ENCODE assay signal across 13 mouse cellular contexts in the genomic region with DNA sequence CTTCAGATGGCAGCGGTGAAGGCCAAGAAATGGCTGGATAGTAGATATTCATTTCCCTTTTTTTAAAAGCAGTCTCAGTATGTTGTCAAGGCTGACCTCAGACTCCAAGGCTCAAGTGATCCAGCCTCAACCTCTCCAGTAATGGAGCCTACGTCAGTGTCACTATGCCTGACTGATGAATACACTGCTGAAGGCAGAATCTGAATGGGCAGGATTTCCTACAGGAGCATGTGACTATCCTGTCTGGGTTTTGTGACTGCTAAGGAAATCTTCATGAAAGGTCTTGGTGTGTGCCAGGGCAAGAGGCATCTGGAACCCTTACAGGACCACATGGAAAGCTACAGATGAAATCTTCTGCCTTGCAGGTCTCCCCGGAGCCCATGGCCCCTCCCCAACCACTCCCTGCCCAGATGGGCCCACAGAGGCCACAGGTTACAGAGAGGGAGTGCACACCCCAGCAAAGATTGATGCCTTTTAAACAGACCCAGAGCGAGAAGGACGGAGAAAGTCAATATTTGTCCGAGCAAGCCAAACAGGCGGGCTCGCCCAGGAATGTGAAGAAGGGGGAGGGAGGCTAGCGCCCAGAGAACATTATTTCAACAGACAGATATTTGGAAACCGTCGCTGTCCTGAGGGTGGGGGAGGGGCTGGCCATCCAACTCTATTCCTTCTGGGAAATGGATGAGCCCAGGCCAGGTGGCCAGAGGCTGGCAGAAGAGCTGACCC. TPM values are rescaled to one million over a fixed set of nuclear protein-coding genes. Genes with fewer than 3 reads are reported as not detected.
DNase-seq lines count a peak whose midpoint lies in the region; ATAC-seq lines count a peak whose summit lies in the region.
"Had no signal": no experiment of that assay in that cellular context is flagged by ENCODE, and none has a peak within 500 bp of the region (broad histone marks: within the 10 kb centered on the region; RNA-seq: fewer than 3 reads in every experiment).

No protein-coding gene starts in this region.

- peak; percentile 33 for DNase-seq in adrenal gland, postnatal 10 days
- DNase-seq in adrenal gland, adult 8-10 months, result no peak
- DNase-seq in embryo, embryonic 10.5 days (ENCODE audit: low spot score), result peak; percentile 47
- peak; percentile 65 to 77 for DNase-seq in kidney, postnatal 4 days
- DNase-seq in lung, postnatal 14 days, result peak; percentile 31
- no peak for DNase-seq in spleen, postnatal 36 days (ENCODE audit: low spot score in 2 of 2)
- no peak for DNase-seq in frontal cortex, adult 2 months (ENCODE audit: extremely low spot score in 1 of 2, low spot score in 1 of 2)

- ATAC-seq in granulocyte monocyte progenitor cell, adult 5-6 weeks (replicated peaks; ENCODE audit: poor library complexity, severe bottlenecking), result no peak

RNA-seq across cellular contexts. Expression of gene Foxd2, which starts 38.7 kb away (rescaled TPM):
- 1 to 10 TPM; 1.5 to 1.6 TPM for total RNA-seq in adrenal gland, postnatal 10 days (2021)
- total RNA-seq in adrenal gland, adult 8-10 months (2022), result 1 to 10 TPM; 2.0 to 4.2 (median 3.1) TPM
- total RNA-seq in granulocyte monocyte progenitor cell, adult 5-6 weeks (2014; fragmentation: Nextera tagmentation), result 0.32 and 1.0 TPM in 2 replicates
- 0.30 and 1.3 TPM in 2 replicates for total RNA-seq in granulocyte monocyte progenitor cell, adult 5-6 weeks (2017)
- 0.25 and 0.32 TPM in 2 replicates for polyA plus RNA-seq in frontal cortex, adult 2 months (2012; rRNA removed)

RNA-seq across cellular contexts. Expression of gene Gm12830, which starts 48.4 kb away (rescaled TPM):
- not detected for total RNA-seq in adrenal gland, postnatal 10 days (2021)
- total RNA-seq in adrenal gland, adult 8-10 months (2022), result not detected
- total RNA-seq in granulocyte monocyte progenitor cell, adult 5-6 weeks (2014; fragmentation: Nextera tagmentation), result not detected in 2 replicates
- total RNA-seq in granulocyte monocyte progenitor cell, adult 5-6 weeks (2017), result not detected in 2 replicates
- polyA plus RNA-seq in frontal cortex, adult 2 months (2012; rRNA removed), result not detected in 2 replicates
- total RNA-seq: gastrocnemius, adult 8-10 months had no signal
- polyA plus RNA-seq: brain, embryonic 14.5 days; embryonic facial prominence, embryonic 13.5 days; limb, embryonic 13.5 days; neural tube, embryonic 13.5 days had no signal

RNA-seq across cellular contexts. Expression of gene Foxe3, which starts 55.9 kb away (rescaled TPM):
- not detected for total RNA-seq in adrenal gland, postnatal 10 days (2021)
- total RNA-seq in adrenal gland, adult 8-10 months (2022), result under 1 TPM in 2 of 4 experiments, not detected in 2; 0.43 to 0.45 TPM
- total RNA-seq in granulocyte monocyte progenitor cell, adult 5-6 weeks (2014; fragmentation: Nextera tagmentation), result not detected in 2 replicates
- total RNA-seq in granulocyte monocyte progenitor cell, adult 5-6 weeks (2017), result not detected in 2 replicates
- 0.18 and 0.29 TPM in 2 replicates for polyA plus RNA-seq in frontal cortex, adult 2 months (2012; rRNA removed)
- total RNA-seq: gastrocnemius, adult 8-10 months had no signal
- polyA plus RNA-seq: embryonic facial prominence, embryonic 13.5 days; limb, embryonic 13.5 days; neural tube, embryonic 13.5 days had no signal

Comparison
In these comparisons a context has a peak if more than half of its experiments do, and no peak if none do; other contexts are left out.
1. DNase-seq: peak in adrenal gland, postnatal 10 days (single experiment), embryo, embryonic 10.5 days (single experiment), kidney, postnatal 4 days (2 of 2) and lung, postnatal 14 days (single experiment); none in adrenal gland, adult 8-10 months (single experiment), spleen, postnatal 36 days (0 of 2) and frontal cortex, adult 2 months (0 of 2).